Mouse (Mus musculus) hindbrain, embryonic 12.5 days (tissue): Measurements from ENCODE around the gene Cst3. TPM values are rescaled to one million over a fixed set of nuclear protein-coding genes. Genes with fewer than 3 reads are reported as not detected.
A peak's percentile ranks its signal among the peaks of the same experiment; 100 is the strongest.

Experiments used
- ATAC-seq: fragments of 200-750 bp; cut with Nextera tagmentation; 2 replicates; pipeline ENCODE4 v1.8.0; 2017; ENCODE audit warnings: moderate TSS enrichment; ENCODE audit not compliant: low FRiP score
- H3K27ac ChIP-seq: fragments of 300-500 bp; sonication (generic); 2 replicates; pipeline ENCODE4 v1.5.1; 2016; ENCODE audit warnings: mild to moderate bottlenecking
- H3K27me3 ChIP-seq: fragments of 300-500 bp; sonication (generic); 2 replicates; pipeline ENCODE4 v1.6.1; 2016; ENCODE audit warnings: mild to moderate bottlenecking
- H3K36me3 ChIP-seq: fragments of 300-500 bp; sonication (generic); 2 replicates; pipeline ENCODE4 v1.6.1; 2016; ENCODE audit warnings: mild to moderate bottlenecking
- H3K4me1 ChIP-seq: fragments of 300-500 bp; sonication (generic); 2 replicates; pipeline ENCODE4 v1.6.1; 2016
- H3K4me2 ChIP-seq: fragments of 300-500 bp; sonication (generic); replicated peaks from 2 replicates; pipeline ENCODE4 v1.6.1; 2016; ENCODE audit warnings: mild to moderate bottlenecking
- H3K4me3 ChIP-seq: fragments of 300-500 bp; sonication (generic); 2 replicates; pipeline ENCODE4 v1.5.1; 2016; ENCODE audit warnings: mild to moderate bottlenecking
- H3K9ac ChIP-seq: fragments of 300-500 bp; sonication (generic); 2 replicates; pipeline ENCODE4 v1.6.1; 2016; ENCODE audit warnings: mild to moderate bottlenecking, moderate library complexity
- H3K9me3 ChIP-seq: fragments of 300-500 bp; sonication (generic); replicated peaks from 2 replicates; pipeline ENCODE4 v1.6.1; 2016; ENCODE audit warnings: mild to moderate bottlenecking
- WGBS: fragments of 180-500 bp; shearing (Covaris S2); methylation state at CpG from one replicate; pipeline ENCODE4 v1.1.7; 2016; 5-methylcytosine and 5-hydroxymethylcytosine counted together
- polyA plus RNA-seq: library from polyadenylated mRNA; unstranded; fragments of >200 nt; fragmentation: Nextera tagmentation; extraction: Ambion mirVana; gene quantifications from 2 replicates; pipeline ENCODE4 v1.2.1, GENCODE M21; 2016

Gene Cst3
- polyA plus RNA-seq, 1 experiment from 2014 or later, result 373 TPM

GRCm38 (mm10) chr2:148874617-148875334 is 716 bp downstream of the Cst3 start:
- H3K4me2 ChIP-seq, result peak overlapping the region; percentile 68
- H3K27me3 ChIP-seq, result no peaks in the 10 kb centered on the region
- ATAC-seq, result peak; percentile 81
- peak overlapping the region; percentile 70 for H3K4me3 ChIP-seq
- no peaks in the 10 kb centered on the region for H3K9me3 ChIP-seq
- peak overlapping the region; percentile 84 for H3K27ac ChIP-seq
- peaks cover 26% of the 10 kb centered on the region for H3K36me3 ChIP-seq
- peak overlapping the region; percentile 82 for H3K9ac ChIP-seq
- 2% methylated on average over 34 of the region's 34 CpGs for WGBS
- H3K4me1 ChIP-seq, result peaks cover 29% of the 10 kb centered on the region

DNA sequence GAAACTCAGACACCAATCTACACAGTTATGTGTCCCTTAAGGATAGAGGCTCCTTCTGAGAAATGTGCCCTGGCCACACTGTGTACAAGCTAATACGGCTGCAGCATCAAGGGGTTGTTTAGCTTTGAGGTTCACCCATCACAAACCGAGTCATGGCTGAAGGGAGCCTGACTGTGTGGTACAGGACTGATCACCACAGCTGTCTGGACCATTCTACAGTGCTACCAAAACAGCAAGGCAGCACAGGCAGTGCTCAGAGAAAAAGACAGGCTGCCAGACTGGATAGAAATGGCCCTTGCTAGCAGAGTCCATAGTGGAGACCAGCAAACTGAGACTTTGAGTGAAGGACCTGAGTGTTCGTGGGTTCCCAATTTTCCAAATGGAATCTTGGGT is 1.3 kb downstream of the Cst3 start:
- H3K27ac ChIP-seq, result no peak overlapping the region
- peak overlapping the region; percentile 68 for H3K4me2 ChIP-seq
- no peak for ATAC-seq
- 49% methylated on average over 3 of the region's 3 CpGs for WGBS
- no peaks in the 10 kb centered on the region for H3K27me3 ChIP-seq
- H3K36me3 ChIP-seq, result peaks cover 26% of the 10 kb centered on the region
- H3K9ac ChIP-seq, result peak overlapping the region; percentile 82
- no peaks in the 10 kb centered on the region for H3K9me3 ChIP-seq
- peak overlapping the region; percentile 70 for H3K4me3 ChIP-seq
- peaks cover 29% of the 10 kb centered on the region for H3K4me1 ChIP-seq

- Histone ChIP-seq H3K36me3 (peaks cover 26% of the 10 kb centered on the region), H3K27me3 (no peaks in the 10 kb centered on the region), H3K4me3 (peak overlapping the region; percentile 70; the same call in 1 of the 2 replicates), H3K4me1 (peaks cover 29% of the 10 kb centered on the region), H3K9me3 (no peaks in the 10 kb centered on the region), H3K4me2 (peak overlapping the region; percentile 68), H3K27ac (no peak overlapping the region), H3K9ac (peak overlapping the region; percentile 23; the same call in 1 of the 2 replicates)
- no peak for ATAC-seq
- 86% methylated on average over 4 of the region's 4 CpGs for WGBS
Measured at GRCm38 (mm10) chr2:148872860-148873259, 2.6 kb downstream of the Cst3 start.

GRCm38 (mm10) chr2:148870526-148870925 is 5.0 kb downstream of the Cst3 start:
- WGBS, result 89% methylated on average over 3 of the region's 3 CpGs
- ATAC-seq, result no peak
- no peak overlapping the region for H3K9ac ChIP-seq

GRCm38 (mm10) chr2:148868959-148869358 is 6.5 kb downstream of the Cst3 start:
- H3K4me1 ChIP-seq, result peaks cover 17% of the 10 kb centered on the region
- H3K9me3 ChIP-seq, result no peaks in the 10 kb centered on the region
- ATAC-seq, result no peak
- no peak overlapping the region for H3K27ac ChIP-seq
- H3K9ac ChIP-seq, result no peak overlapping the region
- H3K36me3 ChIP-seq, result peaks cover 26% of the 10 kb centered on the region
- H3K4me2 ChIP-seq, result no peak overlapping the region
- no peaks in the 10 kb centered on the region for H3K27me3 ChIP-seq
- 81% methylated on average over 1 of the region's 1 CpGs for WGBS
- no peak overlapping the region for H3K4me3 ChIP-seq

More at GRCm38 (mm10) chr2:148870526-148870925, 5.0 kb downstream of the Cst3 start:
- Histone ChIP-seq H3K27me3 (no peaks in the 10 kb centered on the region), H3K27ac (no peak overlapping the region), H3K4me2 (no peak overlapping the region), H3K9me3 (no peaks in the 10 kb centered on the region), H3K36me3 (peaks cover 26% of the 10 kb centered on the region), H3K4me3 (no peak overlapping the region), H3K4me1 (peaks cover 23% of the 10 kb centered on the region)

- no peak within 1 kb of the TSS for H3K27ac ChIP-seq
- H3K4me2 ChIP-seq, result no peak within 1 kb of the TSS
- H3K9me3 ChIP-seq, result no peaks in the 10 kb centered on the region
- H3K36me3 ChIP-seq, result no peaks in the 10 kb centered on the region
- H3K9ac ChIP-seq, result no peak within 1 kb of the TSS
- no peak for ATAC-seq
- 75% methylated on average over 2 of the region's 2 CpGs for WGBS
- no peak within 1 kb of the TSS for H3K4me3 ChIP-seq
- no peaks in the 10 kb centered on the region for H3K4me1 ChIP-seq
- H3K27me3 ChIP-seq, result no peaks in the 10 kb centered on the region
Measured at GRCm38 (mm10) chr2:148864966-148865365, 10.5 kb downstream of the Cst3 start, which contains the start of gene 9230104L09Rik. Gene 9230104L09Rik, minus strand, starts transcription at chr2:148865038.

GRCm38 (mm10) chr2:148861693-148862092 is 13.8 kb downstream of the Cst3 start:
- H3K4me1 ChIP-seq, result no peaks in the 10 kb centered on the region
- H3K27me3 ChIP-seq, result no peaks in the 10 kb centered on the region
- H3K9me3 ChIP-seq, result no peaks in the 10 kb centered on the region
- H3K4me2 ChIP-seq, result no peak overlapping the region
- no peak overlapping the region for H3K27ac ChIP-seq
- no peak overlapping the region for H3K9ac ChIP-seq
- no peak overlapping the region for H3K4me3 ChIP-seq
- no peaks in the 10 kb centered on the region for H3K36me3 ChIP-seq
- ATAC-seq, result no peak

DNA sequence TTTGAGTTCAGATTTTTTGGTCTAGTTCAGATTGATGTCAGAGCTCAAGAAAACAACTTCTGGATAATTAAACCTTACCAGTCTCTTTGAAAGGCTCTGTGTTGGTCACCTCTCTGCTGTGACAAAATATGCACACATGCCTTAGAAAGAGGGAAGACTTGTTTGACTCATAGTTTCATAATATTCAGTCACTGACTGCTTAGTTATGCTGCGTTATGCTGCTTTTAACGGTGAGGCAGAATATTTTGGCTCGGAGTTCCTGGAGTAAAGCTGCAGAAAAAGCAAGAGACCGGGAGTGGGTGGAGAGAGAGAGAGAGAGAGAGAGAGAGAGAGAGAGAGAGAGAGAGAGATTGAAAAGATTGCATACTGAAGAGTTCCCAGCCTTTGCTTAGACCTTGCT is 14.5 kb downstream of the Cst3 start:
- Histone ChIP-seq H3K4me1 (no peaks in the 10 kb centered on the region), H3K36me3 (no peaks in the 10 kb centered on the region), H3K4me3 (no peak overlapping the region), H3K4me2 (no peak overlapping the region), H3K9me3 (no peaks in the 10 kb centered on the region), H3K9ac (no peak overlapping the region), H3K27me3 (no peaks in the 10 kb centered on the region), H3K27ac (no peak overlapping the region)
- WGBS, result 85% methylated on average over 4 of the region's 4 CpGs
- ATAC-seq, result no peak

DNA sequence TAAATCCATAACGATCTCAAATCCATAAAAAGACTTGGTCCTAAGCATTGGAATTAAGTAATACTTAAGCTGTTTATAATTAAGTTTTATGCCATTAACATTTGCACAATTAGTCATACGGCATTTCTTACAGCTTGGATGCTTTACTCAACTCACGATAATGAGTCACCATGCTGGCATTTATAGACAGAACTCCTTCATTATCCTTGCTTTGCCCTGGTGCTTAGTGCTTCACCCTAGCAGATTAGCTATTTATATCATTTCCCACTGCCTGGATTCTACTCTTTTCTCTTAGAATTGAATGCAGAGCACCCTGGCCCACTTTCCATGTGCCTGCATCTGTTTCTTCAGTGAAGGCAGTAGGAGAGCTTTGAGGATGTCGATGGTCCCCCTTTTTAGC is 18.0 kb downstream of the Cst3 start:
- Histone ChIP-seq H3K9me3 (no peaks in the 10 kb centered on the region), H3K27ac (no peak overlapping the region), H3K4me1 (no peaks in the 10 kb centered on the region), H3K27me3 (no peaks in the 10 kb centered on the region), H3K9ac (no peak overlapping the region), H3K4me3 (no peak overlapping the region), H3K4me2 (no peak overlapping the region), H3K36me3 (no peaks in the 10 kb centered on the region)
- no peak for ATAC-seq
- 87% methylated on average over 4 of the region's 4 CpGs for WGBS

DNA sequence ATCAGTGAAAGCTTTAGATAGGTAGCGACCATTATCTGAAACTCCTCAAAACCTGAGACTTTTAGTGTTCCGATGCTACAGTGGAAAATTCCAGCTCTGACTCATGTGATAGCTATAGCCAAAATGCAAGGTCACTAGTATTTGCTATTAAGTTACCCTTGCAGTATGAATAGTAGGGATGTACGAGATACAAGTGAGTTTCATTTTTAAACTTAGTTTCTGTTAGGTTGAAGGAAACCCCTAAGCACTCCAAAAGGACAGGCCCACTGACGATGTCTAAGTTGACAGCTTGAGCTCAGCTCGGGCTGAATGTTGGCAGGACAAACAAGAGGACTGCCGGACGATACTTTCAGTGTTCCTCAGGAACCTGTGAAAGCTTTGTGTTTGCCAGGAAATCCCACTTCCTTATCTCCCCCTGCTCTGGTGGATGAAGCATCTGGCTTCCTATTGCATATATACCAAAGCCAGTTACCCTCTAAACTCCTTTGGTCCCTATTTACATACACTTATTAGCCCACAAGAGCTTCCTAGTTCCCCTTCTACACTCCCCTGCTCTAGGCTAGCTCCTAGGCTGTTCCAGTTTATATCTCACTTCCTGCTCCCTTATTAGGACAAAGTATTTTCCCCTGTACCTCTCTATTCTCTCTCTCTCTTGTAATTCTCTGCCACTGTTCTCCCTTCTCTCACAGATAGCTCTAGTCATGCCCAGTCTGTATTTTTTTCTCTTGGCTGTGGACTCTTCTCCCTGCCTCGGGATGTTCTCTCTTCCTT is 18.7 kb downstream of the Cst3 start:
- Histone ChIP-seq H3K27ac (no peak overlapping the region), H3K4me2 (no peak overlapping the region), H3K9ac (no peak overlapping the region), H3K4me3 (no peak overlapping the region), H3K27me3 (no peaks in the 10 kb centered on the region), H3K4me1 (no peaks in the 10 kb centered on the region), H3K36me3 (no peaks in the 10 kb centered on the region), H3K9me3 (no peaks in the 10 kb centered on the region)
- 77% methylated on average over 8 of the region's 8 CpGs for WGBS
- ATAC-seq, result no peak

- H3K36me3 ChIP-seq, result no peaks in the 10 kb centered on the region
- no peaks in the 10 kb centered on the region for H3K4me1 ChIP-seq
- H3K27ac ChIP-seq, result no peak overlapping the region
- no peaks in the 10 kb centered on the region for H3K27me3 ChIP-seq
- ATAC-seq, result peak; percentile 71
- WGBS, result 43% methylated on average over 8 of the region's 8 CpGs
- no peaks in the 10 kb centered on the region for H3K9me3 ChIP-seq
- no peak overlapping the region for H3K9ac ChIP-seq
- no peak overlapping the region for H3K4me3 ChIP-seq
- no peak overlapping the region for H3K4me2 ChIP-seq
Measured at GRCm38 (mm10) chr2:148851116-148851906, 24.2 kb downstream of the Cst3 start.

DNA sequence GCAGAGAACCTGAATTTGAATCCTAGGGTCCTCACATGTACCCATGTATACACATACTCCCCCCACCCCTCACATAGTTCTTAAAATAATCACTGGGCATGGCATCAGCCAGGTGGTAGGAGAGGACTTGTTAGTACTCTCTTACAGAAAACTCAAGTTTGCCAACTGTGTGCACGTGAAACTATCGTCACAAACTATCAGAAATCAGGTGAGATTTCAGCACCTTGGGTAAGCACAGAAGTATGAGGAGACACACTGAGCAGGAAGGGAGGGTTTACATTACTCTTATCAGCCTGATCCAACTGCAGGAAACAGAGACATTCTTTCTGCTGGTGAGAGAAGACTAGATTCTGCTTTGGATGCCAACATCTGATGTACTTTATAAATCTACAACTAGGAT is 36.3 kb downstream of the Cst3 start:
- no peak for ATAC-seq
- no peak overlapping the region for H3K9ac ChIP-seq
- no peak overlapping the region for H3K27ac ChIP-seq
- no peaks in the 10 kb centered on the region for H3K9me3 ChIP-seq
- no peaks in the 10 kb centered on the region for H3K27me3 ChIP-seq
- H3K4me3 ChIP-seq, result no peak overlapping the region
- H3K36me3 ChIP-seq, result no peaks in the 10 kb centered on the region
- H3K4me2 ChIP-seq, result no peak overlapping the region
- 95% methylated on average over 2 of the region's 2 CpGs for WGBS
- H3K4me1 ChIP-seq, result no peaks in the 10 kb centered on the region
